Mouse (Mus musculus): ENCODE results near the gene Dlx2. TPM values are rescaled to one million over a fixed set of nuclear protein-coding genes. Genes with fewer than 3 reads are reported as not detected.

Dlx2 gene
- total RNA-seq, 4 experiments from 2014 or later = 4.8 to 8.6 (median 6.8) TPM

DNA sequence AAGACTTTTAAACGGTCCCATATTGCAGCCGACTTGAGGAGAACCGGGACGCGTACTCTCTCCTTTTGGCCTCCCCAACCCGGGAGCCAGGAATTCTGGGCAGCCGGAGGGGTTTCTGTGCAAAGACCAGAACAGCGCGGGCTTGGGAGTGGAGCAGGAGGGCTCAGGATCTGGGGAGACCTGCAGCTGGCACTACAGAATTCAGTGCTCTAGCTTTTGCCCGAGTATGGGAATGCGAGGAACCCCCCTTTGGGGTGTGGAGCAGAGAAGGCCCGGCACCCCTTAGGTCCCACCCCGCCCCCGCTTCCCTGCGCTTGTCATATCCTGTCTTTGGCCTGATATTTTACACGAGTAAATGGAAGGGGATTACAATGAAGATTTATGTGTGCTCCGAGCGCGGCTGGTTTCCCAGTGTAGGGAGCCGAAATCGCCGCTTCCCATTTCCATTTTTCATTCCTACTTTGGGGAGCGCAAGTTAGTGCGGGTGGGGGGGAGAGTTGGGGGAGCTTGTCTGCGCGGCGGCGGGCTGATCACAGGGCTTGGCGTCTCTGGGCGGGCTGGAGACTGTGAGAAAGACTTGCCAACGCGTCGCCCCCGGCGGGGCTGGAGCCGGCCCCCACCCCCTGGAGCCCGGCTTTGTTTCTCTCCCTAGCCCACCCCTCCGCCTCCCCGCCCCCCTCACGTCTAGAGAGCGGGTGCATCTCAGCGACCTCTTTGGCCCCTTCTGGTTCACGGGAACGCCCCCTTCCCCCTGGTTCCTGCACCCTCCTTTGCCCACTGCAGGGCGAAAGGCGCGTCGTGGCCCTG lies 5.7 kb downstream of the Dlx2 start:
- no peak for DNase-seq (ENCODE audit: low spot score in 2 of 2)

DNA sequence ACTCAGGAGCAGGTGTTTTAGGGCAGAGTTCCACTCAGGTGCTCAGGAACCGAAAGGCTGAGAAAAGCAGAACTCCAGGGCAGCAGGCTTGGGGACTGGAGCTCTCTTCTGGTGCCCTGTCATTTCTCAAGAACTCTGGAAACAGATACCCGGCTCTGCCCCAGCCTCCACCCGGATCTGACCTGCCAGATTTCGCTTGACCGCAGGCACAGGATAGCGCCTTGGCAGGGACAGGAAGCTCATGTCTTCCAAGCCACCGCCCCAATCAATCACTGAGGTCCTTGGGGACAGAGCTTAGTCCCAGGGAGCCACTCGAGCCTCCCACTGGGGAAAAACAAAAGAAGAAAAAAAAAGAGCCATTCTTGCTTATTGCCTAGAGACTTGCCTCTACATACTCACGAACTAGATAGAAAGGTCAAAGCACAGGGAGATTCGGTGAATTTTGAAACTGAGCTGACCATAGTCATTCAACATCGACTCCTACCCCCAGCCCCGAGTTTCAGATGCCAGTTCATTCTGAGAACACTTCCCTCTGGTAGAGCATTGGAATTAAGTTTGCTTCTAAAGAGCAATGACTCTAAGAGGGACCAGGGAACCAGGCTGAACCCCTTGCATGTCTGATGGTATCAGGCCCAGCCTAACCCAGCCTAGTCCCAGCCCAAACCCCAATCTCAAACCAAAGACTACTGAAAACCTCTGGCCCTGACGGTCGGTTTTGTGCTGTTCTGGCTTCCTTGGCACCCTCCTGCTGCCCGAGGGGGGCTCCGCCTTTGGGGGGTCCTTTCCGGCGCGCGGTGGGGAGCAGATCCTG lies 12.1 kb downstream of the Dlx2 start:
- DNase-seq (ENCODE audit: low spot score in 2 of 2) = no peak

GRCm38 (mm10) chr2:71533094-71533493 lies 13.5 kb downstream of the Dlx2 start:
- no peak for DNase-seq (ENCODE audit: low spot score in 2 of 2)

GRCm38 (mm10) chr2:71531990-71532970 lies 14.3 kb downstream of the Dlx2 start:
- DNase-seq (ENCODE audit: low spot score in 2 of 2) = no peak

DNA sequence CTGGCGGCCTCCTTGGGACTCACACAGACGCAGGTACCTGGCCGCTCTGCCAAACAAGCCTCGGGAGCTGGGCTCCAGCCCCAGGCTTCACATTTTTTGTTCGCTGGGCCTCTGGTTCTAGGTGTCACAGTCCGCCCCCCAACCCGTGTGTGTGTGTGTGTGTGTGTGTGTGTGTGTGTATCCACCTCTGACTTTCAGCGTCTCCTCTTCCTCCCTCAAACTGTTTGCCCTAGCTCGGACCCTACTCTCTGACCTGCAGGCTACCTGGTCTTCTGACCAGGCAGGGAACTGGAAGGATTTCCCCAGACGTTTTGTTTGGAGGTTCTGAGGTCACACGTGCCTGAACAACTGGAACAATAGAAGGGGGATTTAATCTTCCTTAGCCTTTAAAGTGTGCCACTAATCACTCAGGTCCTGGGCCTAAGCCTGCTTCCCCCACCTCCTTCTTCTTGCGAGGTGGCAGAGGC lies 15.4 kb downstream of the Dlx2 start:
- DNase-seq (ENCODE audit: low spot score in 2 of 2) = no peak

DNA sequence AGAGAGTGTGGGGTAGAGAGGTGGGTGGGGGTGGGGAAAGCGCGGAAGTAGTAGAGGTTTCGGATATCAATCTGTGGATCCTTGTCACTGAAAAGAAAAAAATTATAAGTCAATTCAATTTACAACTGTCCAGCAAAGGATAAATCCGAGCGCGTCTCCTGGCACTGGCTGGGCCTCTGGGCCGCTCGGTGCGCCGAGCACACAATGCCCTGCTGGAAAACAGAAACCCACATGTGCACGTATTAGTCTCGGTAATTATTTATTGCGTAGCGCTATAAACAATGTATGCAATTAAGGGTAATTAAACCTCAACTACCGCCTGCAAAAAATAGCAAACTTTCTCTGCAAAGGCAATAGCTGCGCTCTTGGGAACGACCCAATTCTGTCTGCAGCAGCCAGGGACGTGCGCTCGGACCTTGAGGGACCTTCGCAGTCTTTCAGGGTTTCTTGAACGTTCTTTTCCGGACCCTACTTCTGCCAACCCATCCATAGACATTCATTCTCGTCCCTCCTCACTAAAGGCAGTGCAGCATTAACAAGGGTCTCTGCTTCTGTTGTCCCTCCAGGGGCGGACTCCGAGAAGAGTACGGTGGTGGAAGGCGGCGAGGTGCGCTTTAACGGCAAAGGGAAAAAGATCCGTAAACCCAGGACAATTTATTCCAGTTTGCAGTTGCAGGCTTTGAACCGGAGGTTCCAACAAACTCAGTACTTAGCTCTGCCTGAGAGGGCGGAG lies 16.0 kb downstream of the Dlx2 start:
- no peak for DNase-seq (ENCODE audit: low spot score in 2 of 2)

- DNase-seq (ENCODE audit: low spot score in 2 of 2) = peak in 1 of 2 experiments; percentile 65
Measured at GRCm38 (mm10) chr2:71529511-71530351, 16.8 kb downstream of the Dlx2 start.

GRCm38 (mm10) chr2:71528714-71529510 lies 17.6 kb downstream of the Dlx2 start:
- no peak for DNase-seq (ENCODE audit: low spot score in 2 of 2)

DNA sequence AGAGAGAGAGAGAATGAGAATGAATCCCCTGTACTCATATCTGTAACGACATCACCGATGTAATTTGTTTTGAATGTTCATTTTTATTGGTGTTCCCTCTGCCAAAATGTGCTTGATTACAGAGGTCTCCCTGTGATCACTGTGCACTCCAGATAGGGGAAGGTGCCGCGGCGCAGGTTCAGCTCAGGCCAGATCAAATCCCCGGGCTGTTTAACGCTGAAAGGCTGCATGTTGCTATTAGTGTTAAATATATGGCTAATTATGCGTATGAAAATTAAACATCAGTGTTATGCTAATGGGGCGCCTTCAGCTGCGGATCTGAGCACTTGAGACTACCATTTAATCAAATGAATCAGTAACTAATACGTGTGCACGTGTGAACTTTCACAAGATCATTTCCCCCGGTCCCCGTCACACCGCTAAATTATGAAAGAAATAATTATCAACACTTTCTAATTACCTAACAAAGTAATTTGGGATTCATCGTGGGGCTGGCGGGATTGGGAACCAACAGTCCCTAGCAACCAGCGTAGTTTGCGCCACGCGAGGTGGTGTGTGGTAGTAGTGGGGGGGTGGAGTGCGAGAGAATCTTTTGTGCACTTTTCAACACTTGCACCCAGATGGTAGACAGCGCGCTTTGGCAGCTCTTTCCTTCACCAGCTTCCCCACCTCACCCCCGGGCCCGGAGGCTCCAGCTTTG lies 18.4 kb downstream of the Dlx2 start, which contains the start of gene Dlx1:
Dlx1 (plus strand) TSS at position 100 of the 700 bp plus-strand sequence.
- no peak for DNase-seq (ENCODE audit: low spot score in 2 of 2)

DNA sequence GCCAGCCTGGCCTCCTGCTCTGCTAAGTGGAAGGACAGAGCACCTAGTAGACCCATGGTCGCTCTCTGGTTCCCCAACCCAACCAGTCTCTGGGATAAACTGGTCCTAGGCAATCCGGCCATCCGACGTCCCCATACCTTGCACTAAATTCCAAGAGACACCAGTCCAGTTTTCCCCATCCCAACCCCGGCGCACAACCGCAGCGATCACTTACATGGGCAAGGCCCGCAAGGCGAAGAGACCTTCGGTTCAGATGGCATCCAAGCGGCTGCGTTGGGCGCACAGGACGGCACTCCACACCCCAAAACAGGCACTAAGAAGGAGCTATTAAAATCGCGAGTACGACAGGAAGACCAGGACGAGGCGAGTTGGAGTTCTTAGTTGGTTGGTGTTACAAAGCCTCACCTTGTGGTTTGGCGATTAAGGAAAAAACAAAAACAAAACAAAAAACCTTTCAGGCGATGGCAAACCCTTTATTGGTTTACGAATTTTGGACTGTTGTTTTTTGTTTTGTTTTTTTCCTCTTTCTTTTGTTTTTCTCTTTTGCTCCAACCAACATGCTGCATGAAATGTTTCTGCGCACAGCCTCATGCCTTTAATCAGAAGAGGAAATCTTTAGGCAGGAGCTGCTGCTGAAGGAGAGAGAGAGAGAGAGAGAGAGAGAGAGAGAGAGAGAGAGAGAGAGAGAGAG lies 19.1 kb downstream of the Dlx2 start:
- DNase-seq (ENCODE audit: low spot score in 2 of 2) = no peak

- no peak for DNase-seq (ENCODE audit: low spot score in 2 of 2)
Measured at GRCm38 (mm10) chr2:71526595-71527322, 19.8 kb downstream of the Dlx2 start.

GRCm38 (mm10) chr2:71524763-71525162 lies 21.8 kb downstream of the Dlx2 start:
- no peak for DNase-seq (ENCODE audit: low spot score in 2 of 2)

DNA sequence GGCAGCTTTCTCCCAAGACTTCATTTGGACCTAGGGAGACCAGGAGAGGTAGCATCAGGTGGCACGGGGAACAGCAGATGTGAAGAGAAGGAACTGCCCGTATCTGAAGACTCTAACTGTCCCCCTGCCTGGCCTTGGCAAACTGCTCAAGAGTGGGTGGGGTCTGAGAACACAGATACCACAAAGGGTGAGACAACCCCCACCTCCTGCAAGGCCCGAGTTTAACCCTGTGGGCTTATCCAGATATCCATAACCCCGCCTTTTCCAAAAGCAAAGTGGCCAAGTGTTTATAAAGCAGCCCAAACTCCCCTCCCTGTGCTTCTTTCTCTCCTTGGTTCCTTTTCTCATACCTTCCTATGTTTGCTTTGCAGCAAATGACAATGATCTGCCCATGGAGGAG lies 23.1 kb downstream of the Dlx2 start:
- no peak for DNase-seq (ENCODE audit: low spot score in 2 of 2)

GRCm38 (mm10) chr2:71522871-71523270 lies 23.7 kb downstream of the Dlx2 start:
- no peak for DNase-seq (ENCODE audit: low spot score in 2 of 2)

DNA sequence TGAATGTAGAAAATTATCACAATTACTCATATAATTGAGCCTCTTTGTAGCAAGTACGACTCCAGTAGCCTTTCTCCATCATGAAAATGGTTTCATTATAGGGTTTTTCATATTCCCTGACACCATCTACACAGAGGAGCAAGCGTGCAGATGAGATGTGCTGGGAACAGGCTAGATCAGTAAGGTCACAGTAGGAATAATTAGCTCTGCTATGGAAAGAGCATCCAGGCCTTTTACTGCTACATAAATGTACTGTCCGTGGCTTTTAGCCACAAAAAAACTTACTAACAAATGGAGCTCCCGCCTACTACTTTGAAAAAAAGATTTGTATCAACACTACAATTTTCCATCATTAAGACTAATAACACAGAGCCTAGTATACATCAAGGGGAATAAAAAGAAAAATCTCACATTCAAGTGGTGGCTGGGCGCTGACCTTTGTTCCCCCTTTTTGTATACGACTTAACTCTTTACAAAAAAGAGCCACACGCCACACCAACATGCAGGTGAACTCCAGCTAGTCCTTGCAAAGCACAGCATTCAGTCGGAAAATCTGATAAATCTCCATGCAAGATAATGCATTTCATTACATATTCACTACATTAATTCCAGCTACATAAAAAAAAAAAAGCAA lies 29.0 kb downstream of the Dlx2 start:
- no peak for DNase-seq (ENCODE audit: low spot score in 2 of 2)

DNA sequence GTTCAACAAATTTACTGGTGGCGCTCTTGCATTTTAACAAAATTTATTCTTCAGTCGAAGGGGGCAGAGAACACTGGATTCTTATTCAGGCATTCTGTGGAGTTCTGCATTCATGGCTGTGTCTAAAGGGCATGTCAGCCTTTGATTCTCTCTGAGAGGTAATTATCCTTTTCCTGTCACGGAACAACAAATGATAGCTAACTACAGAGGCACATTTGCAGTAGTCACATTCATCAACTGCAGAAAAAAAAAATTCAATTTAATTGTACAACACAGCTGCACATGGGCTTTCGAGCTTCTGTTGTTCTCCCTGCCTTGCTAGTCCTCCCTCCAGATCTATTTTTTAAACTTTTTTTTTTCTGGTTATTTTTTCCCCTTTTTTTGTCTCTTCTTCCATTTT lies 29.6 kb downstream of the Dlx2 start:
- no peak for DNase-seq (ENCODE audit: low spot score in 2 of 2)

Measured in left cerebral cortex, adult 8-10 months (tissue).